Mouse (Mus musculus) forebrain, embryonic 11.5 days (tissue): ENCODE measurements around the gene Coro2b. TPM values are rescaled to one million over a fixed set of nuclear protein-coding genes. Genes with fewer than 3 reads are reported as not detected.

ENCODE experiments used
- ATAC-seq: fragments of 200-750 bp; cut with Nextera tagmentation; replicated peaks from 2 replicates; pipeline ENCODE4 v1.8.0; 2017; ENCODE audit warnings: moderate TSS enrichment; ENCODE audit not compliant: low FRiP score
- DNase-seq: peaks from one replicate; pipeline ENCODE4 v3.0.0-alpha.2; 2017; ENCODE audit warnings: low spot score
- H3K27ac ChIP-seq: fragments of 300-500 bp; sonication (generic); 2 replicates; pipeline ENCODE4 v1.5.1; 2014; ENCODE audit warnings: low read depth, low read length
- H3K27me3 ChIP-seq: fragments of 300-500 bp; sonication (generic); 2 replicates; pipeline ENCODE4 v1.6.1; 2014; ENCODE audit warnings: mild to moderate bottlenecking, low read length, mixed read lengths; ENCODE audit not compliant: control insufficient read depth, insufficient read depth
- H3K36me3 ChIP-seq: fragments of 300-500 bp; sonication (generic); 2 replicates; pipeline ENCODE4 v1.6.1; 2014; ENCODE audit warnings: mild to moderate bottlenecking, low read length, moderate library complexity, mixed read lengths; ENCODE audit not compliant: control insufficient read depth, insufficient read depth
- H3K4me1 ChIP-seq: fragments of 300-500 bp; sonication (generic); replicated peaks from 2 replicates; pipeline ENCODE4 v1.6.1; 2014; ENCODE audit warnings: low read length, mixed read lengths; ENCODE audit not compliant: control insufficient read depth, insufficient read depth
- H3K4me2 ChIP-seq: fragments of 300-500 bp; sonication (generic); 2 replicates; pipeline ENCODE4 v1.6.1; 2014; ENCODE audit warnings: low read depth, mild to moderate bottlenecking, low read length, moderate library complexity, mixed read lengths; ENCODE audit not compliant: severe bottlenecking
- H3K4me3 ChIP-seq: fragments of 300-500 bp; sonication (generic); 2 replicates; pipeline ENCODE4 v1.5.1; 2014; ENCODE audit warnings: low read depth, low read length
- H3K9ac ChIP-seq: fragments of 300-500 bp; sonication (generic); 2 replicates; pipeline ENCODE4 v1.6.1; 2014; ENCODE audit warnings: low read length
- H3K9me3 ChIP-seq: fragments of 300-500 bp; sonication (generic); 2 replicates; pipeline ENCODE4 v1.6.1; 2016; ENCODE audit warnings: low read length, mixed read lengths; ENCODE audit not compliant: control insufficient read depth
- WGBS: fragments of 180-500 bp; shearing (Covaris S2); extraction: QIAGEN DNeasy Blood & Tissue Kit; methylation state at CpG from one replicate; pipeline ENCODE4 v1.1.7; 2014; 5-methylcytosine and 5-hydroxymethylcytosine counted together
- polyA plus RNA-seq: library from polyadenylated mRNA; unstranded; fragments of >200 nt; fragmentation: Nextera tagmentation; extraction: Ambion mirVana; gene quantifications from 2 replicates; pipeline ENCODE4 v1.2.1, GENCODE M21; 2014

Gene Coro2b
- 24.0 and 26.5 TPM in 2 replicates for polyA plus RNA-seq

- ATAC-seq (peak; percentile 57), DNase-seq (peak; percentile 87)
- Histone ChIP-seq H3K9me3 (no peaks in the 10 kb centered on the region), H3K4me3 (peak within 1 kb of the TSS; percentile 68), H3K27ac (peak within 1 kb of the TSS; percentile 78), H3K27me3 (no peaks in the 10 kb centered on the region), H3K9ac (peak within 1 kb of the TSS; percentile 93), H3K4me2 (peak within 1 kb of the TSS; percentile 89), H3K4me1 (peaks cover 30% of the 10 kb centered on the region), H3K36me3 (no peaks in the 10 kb centered on the region)
- 1% methylated on average over 66 of the region's 74 CpGs for WGBS
These were observed at the start of gene Coro2b for GRCm38 (mm10) chr9:62536655-62537631. Gene Coro2b, minus strand, starts transcription at chr9:62537044.

DNA sequence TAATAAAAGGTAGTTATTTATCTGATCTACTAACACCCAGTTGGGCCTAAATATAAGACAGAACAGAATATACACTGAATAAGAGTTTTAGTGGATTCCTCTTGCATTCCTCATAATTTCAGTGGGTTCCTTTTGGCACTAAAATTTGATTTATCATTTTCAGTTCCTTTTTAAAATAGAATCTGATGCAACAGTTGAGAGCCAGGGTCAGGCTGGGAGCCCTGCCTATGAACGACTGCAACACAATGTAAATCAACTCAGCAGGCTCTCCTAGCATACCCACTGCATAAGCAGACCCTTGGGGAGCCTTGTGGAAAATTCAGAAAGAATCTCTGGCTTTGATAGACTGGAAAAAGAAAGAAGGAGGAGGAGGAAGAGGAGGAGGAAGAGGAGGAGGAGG is 40.7 kb upstream of the Coro2b start:
- Histone ChIP-seq H3K4me1 (no peaks in the 10 kb centered on the region), H3K9ac (no peak overlapping the region), H3K27ac (no peak overlapping the region), H3K36me3 (no peaks in the 10 kb centered on the region), H3K9me3 (no peaks in the 10 kb centered on the region), H3K4me3 (no peak overlapping the region), H3K27me3 (no peaks in the 10 kb centered on the region), H3K4me2 (no peak overlapping the region)
- ATAC-seq (no peak), DNase-seq (no peak)
- 47% methylated on average over 1 of the region's 1 CpGs for WGBS

DNA sequence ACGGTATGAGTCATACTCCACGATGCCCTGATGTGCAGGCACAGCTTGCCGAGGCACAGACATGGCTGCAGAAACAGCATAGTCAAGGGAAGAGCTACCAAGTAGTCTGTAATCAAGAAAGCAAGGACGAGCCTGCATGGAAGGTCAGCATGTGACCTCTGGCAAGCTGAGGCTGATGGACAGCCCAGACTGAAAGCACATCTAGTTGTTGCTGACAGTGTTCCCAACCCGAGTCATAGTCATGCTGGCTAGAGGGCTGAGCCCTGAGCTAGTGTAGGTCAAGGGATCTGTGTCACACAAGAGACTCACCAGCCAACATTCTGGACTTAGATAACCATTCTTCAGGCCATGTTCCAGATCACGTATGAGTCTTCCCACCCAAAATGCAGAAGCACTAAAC is 32.3 kb upstream of the Coro2b start:
- 81% methylated on average over 6 of the region's 6 CpGs for WGBS
- Histone ChIP-seq H3K27ac (no peak overlapping the region), H3K4me2 (no peak overlapping the region), H3K9ac (no peak overlapping the region), H3K27me3 (no peaks in the 10 kb centered on the region), H3K36me3 (no peaks in the 10 kb centered on the region), H3K9me3 (no peaks in the 10 kb centered on the region), H3K4me1 (no peaks in the 10 kb centered on the region), H3K4me3 (no peak overlapping the region)
- DNase-seq, result no peak
- no peak for ATAC-seq

GRCm38 (mm10) chr9:62567818-62568217 is 31.0 kb upstream of the Coro2b start:
- Histone ChIP-seq H3K4me1 (no peaks in the 10 kb centered on the region), H3K36me3 (no peaks in the 10 kb centered on the region), H3K9ac (no peak overlapping the region), H3K27me3 (no peaks in the 10 kb centered on the region), H3K4me2 (no peak overlapping the region), H3K27ac (no peak overlapping the region), H3K4me3 (no peak overlapping the region), H3K9me3 (no peaks in the 10 kb centered on the region)
- DNase-seq (no peak), ATAC-seq (no peak)
- WGBS, result 94% methylated on average over 1 of the region's 1 CpGs

- H3K9ac ChIP-seq, result no peak overlapping the region
- no peaks in the 10 kb centered on the region for H3K36me3 ChIP-seq
- no peaks in the 10 kb centered on the region for H3K9me3 ChIP-seq
- no peak for DNase-seq
- H3K4me1 ChIP-seq, result no peaks in the 10 kb centered on the region
- H3K4me3 ChIP-seq, result no peak overlapping the region
- H3K27me3 ChIP-seq, result no peaks in the 10 kb centered on the region
- H3K27ac ChIP-seq, result no peak overlapping the region
- WGBS, result 88% methylated on average over 6 of the region's 6 CpGs
- no peak overlapping the region for H3K4me2 ChIP-seq
- no peak for ATAC-seq
These were observed 25.4 kb upstream of the Coro2b start for GRCm38 (mm10) chr9:62562236-62562635.

DNA sequence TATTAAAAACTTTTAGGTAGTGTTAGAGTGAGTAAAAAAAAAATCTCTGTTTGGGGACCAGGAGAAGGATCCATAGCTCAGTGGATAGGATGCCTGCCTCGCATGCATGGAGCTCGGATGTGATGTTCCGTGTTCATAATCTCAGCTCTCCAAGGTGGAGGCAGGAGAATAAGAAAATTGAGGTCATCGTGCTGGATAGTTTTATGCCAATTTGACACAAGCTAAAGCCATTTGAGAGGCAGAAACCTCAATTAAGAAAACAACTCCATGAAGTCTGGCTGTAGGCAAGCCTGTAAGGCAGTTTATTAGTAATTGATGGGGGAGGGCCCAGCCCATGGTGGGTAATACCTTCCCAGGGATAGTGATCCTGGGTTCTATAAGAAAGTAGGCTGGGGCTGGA is 23.6 kb upstream of the Coro2b start:
- no peaks in the 10 kb centered on the region for H3K4me1 ChIP-seq
- no peaks in the 10 kb centered on the region for H3K9me3 ChIP-seq
- H3K4me2 ChIP-seq, result no peak overlapping the region
- WGBS, result 89% methylated on average over 4 of the region's 4 CpGs
- H3K4me3 ChIP-seq, result no peak overlapping the region
- ATAC-seq, result no peak
- no peak overlapping the region for H3K27ac ChIP-seq
- no peaks in the 10 kb centered on the region for H3K27me3 ChIP-seq
- DNase-seq, result no peak
- no peaks in the 10 kb centered on the region for H3K36me3 ChIP-seq
- no peak overlapping the region for H3K9ac ChIP-seq

GRCm38 (mm10) chr9:62560006-62560405 is 23.2 kb upstream of the Coro2b start:
- Histone ChIP-seq H3K9me3 (no peaks in the 10 kb centered on the region), H3K4me3 (no peak overlapping the region), H3K36me3 (no peaks in the 10 kb centered on the region), H3K9ac (no peak overlapping the region), H3K4me2 (no peak overlapping the region), H3K27me3 (no peaks in the 10 kb centered on the region), H3K27ac (no peak overlapping the region), H3K4me1 (no peaks in the 10 kb centered on the region; the same call in 1 of the 2 replicates)
- DNase-seq, result no peak
- ATAC-seq, result no peak
- 69% methylated on average over 5 of the region's 5 CpGs for WGBS

DNA sequence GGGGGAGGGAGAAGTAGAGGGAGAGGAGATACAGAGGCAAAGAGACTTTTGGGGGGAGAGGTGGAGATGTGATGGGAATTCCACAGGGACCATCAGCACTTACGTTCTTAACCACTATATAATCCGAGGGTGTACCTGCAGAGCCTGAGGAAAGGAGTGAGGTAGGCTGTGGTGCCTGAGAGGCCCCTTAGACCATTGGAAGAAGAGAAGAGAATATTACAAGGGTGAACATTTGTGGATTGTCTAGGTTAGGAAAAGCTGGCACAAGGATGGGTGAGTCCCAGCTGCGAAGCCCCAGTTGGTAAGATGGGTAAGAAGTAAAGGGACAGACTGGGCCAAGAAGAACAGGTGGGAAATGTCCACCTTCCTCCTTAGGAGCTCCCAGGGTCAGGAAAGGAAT is 22.6 kb upstream of the Coro2b start:
- no peaks in the 10 kb centered on the region for H3K9me3 ChIP-seq
- H3K4me2 ChIP-seq, result no peak overlapping the region
- H3K27ac ChIP-seq, result no peak overlapping the region
- no peaks in the 10 kb centered on the region for H3K27me3 ChIP-seq
- DNase-seq (no peak), ATAC-seq (no peak)
- H3K36me3 ChIP-seq, result no peaks in the 10 kb centered on the region
- WGBS, result 89% methylated on average over 3 of the region's 3 CpGs
- H3K4me1 ChIP-seq, result peaks cover 5% of the 10 kb centered on the region; the same call in 1 of the 2 replicates
- no peak overlapping the region for H3K9ac ChIP-seq
- H3K4me3 ChIP-seq, result no peak overlapping the region

- 88% methylated on average over 8 of the region's 8 CpGs for WGBS
- no peak overlapping the region for H3K9ac ChIP-seq
- no peak for ATAC-seq
These were observed 21.2 kb upstream of the Coro2b start for GRCm38 (mm10) chr9:62558058-62558457.

More at GRCm38 (mm10) chr9:62558058-62558457, 21.2 kb upstream of the Coro2b start:
- peaks cover 9% of the 10 kb centered on the region; the same call in 1 of the 2 replicates for H3K4me1 ChIP-seq
- H3K27ac ChIP-seq, result no peak overlapping the region
- no peaks in the 10 kb centered on the region for H3K36me3 ChIP-seq
- H3K4me2 ChIP-seq, result no peak overlapping the region
- no peaks in the 10 kb centered on the region for H3K9me3 ChIP-seq
- no peak overlapping the region for H3K4me3 ChIP-seq
- H3K27me3 ChIP-seq, result no peaks in the 10 kb centered on the region
- peak; percentile 40 for DNase-seq
